Mouse (Mus musculus) thymus, adult 2 months (tissue): Measurements from ENCODE around the gene Rpl3. TPM values are rescaled to one million over a fixed set of nuclear protein-coding genes. Genes with fewer than 3 reads are reported as not detected.
A peak's percentile ranks its signal among the peaks of the same experiment; 100 is the strongest.

ENCODE experiments used
- DNase-seq: peaks from one replicate; pipeline ENCODE4 v3.0.0; 2021
- H3K27ac ChIP-seq: fragments of 200-500 bp; 2 replicates; pipeline ENCODE4 v1.5.1; 2012; ENCODE audit warnings: low read length, control low read depth; ENCODE audit not compliant: control insufficient read depth, insufficient read depth
- H3K27me3 ChIP-seq: fragments of 200-500 bp; 2 replicates; pipeline ENCODE4 v1.6.1; 2012; ENCODE audit warnings: mild to moderate bottlenecking, low read length, moderate library complexity, mixed read lengths; ENCODE audit not compliant: control insufficient read depth, insufficient read depth
- H3K36me3 ChIP-seq: fragments of 200-500 bp; 2 replicates; pipeline ENCODE4 v1.6.1; 2012; ENCODE audit warnings: mild to moderate bottlenecking, low read length, moderate library complexity; ENCODE audit not compliant: control insufficient read depth, insufficient read depth
- H3K4me1 ChIP-seq: fragments of 200-500 bp; replicated peaks from 2 replicates; pipeline ENCODE4 v1.6.1; 2012; ENCODE audit warnings: low read length; ENCODE audit not compliant: control insufficient read depth, insufficient read depth
- H3K4me3 ChIP-seq: fragments of 200-500 bp; 2 replicates; pipeline ENCODE4 v1.5.1; 2012; ENCODE audit warnings: mild to moderate bottlenecking, low read length, control low read depth, moderate library complexity; ENCODE audit not compliant: control insufficient read depth, insufficient read depth
- CTCF ChIP-seq: fragments of 200-500 bp; IDR thresholded peaks from 2 replicates; pipeline ENCODE4 v1.5.1; 2012; ENCODE audit warnings: mild to moderate bottlenecking, control low read depth, low read length, moderate library complexity, borderline replicate concordance; ENCODE audit not compliant: control insufficient read depth, poor library complexity, insufficient read depth; ENCODE audit errors: extremely low read depth
- POLR2A ChIP-seq: fragments of 200-500 bp; IDR thresholded peaks from 2 replicates; pipeline ENCODE4 v1.6.1; 2012; ENCODE audit warnings: mild to moderate bottlenecking, low read length, control low read depth, moderate library complexity; ENCODE audit not compliant: control insufficient read depth, poor library complexity, insufficient read depth; ENCODE audit errors: extremely low read depth
- WGBS: fragments of 180-500 bp; shearing (Covaris S2); methylation state at CpG from one replicate; pipeline ENCODE4 v1.1.7; 2018; 5-methylcytosine and 5-hydroxymethylcytosine counted together
- polyA plus RNA-seq: library from polyadenylated mRNA; depleted of rRNA; stranded (reverse); fragments of >200 nt; gene quantifications from 2 replicates; pipeline ENCODE4 v1.2.3, GENCODE M21; 2012

Rpl3 gene
- polyA plus RNA-seq, 1 experiment: 627 TPM

DNA sequence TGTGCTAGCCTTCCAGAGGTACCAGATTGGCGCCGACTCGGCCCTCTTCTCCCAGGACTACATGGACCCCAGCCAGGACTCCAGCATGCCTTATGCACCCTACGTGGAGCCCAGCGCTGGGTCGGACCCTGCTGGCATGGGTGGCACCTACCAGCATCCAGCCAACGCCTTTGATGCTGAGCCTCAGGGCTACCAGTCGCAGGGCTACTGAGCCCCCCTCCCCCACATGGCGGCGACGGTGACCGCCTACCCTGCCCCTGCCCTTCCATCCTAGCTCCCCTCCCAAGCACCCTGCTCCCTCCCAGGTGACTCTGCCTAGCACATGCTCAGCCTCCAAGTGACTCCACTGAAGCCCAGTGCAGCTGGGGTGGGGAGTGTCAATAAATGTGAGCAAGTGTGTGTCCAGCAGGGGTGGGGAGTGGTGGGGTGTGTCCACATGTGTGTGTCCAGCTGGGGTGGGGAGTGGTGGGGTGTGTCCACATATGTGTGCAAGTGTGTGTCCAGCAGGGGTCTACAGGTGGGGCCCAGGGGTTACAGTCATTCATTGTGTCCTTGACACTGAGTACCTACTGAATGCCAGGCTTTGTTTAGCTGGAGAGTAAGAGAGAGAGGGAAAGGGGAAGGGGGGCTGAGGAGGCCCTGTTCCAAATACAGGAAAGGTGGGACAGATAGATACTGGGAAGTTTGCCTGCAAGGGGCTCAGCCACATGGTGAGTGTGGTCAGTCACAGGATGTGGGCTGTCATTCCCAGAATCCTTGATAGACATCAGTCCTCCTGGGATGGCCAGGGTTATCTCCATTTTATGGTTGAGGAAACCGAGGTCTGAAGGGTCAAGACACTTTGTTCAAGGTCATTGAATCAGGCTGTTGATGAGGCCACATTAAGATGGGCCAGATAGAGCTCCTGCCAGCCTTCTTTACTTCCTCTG, 24.5 kb upstream of the Rpl3 start:
- no peaks in the 10 kb centered on the region for H3K36me3 ChIP-seq
- no peak overlapping the region for H3K4me3 ChIP-seq
- no peaks in the 10 kb centered on the region for H3K4me1 ChIP-seq
- no peak for DNase-seq
- WGBS: 91% methylated on average over 13 of the region's 13 CpGs
- H3K27ac ChIP-seq: no peak overlapping the region
- H3K27me3 ChIP-seq: no peaks in the 10 kb centered on the region
- TF ChIP-seq CTCF (no peak), POLR2A (0 out of 2 replicates have a peak, but pooled peaks have one; percentile 20)

- WGBS: 95% methylated on average over 5 of the region's 5 CpGs
- Histone ChIP-seq H3K36me3 (no peaks in the 10 kb centered on the region), H3K4me3 (no peak overlapping the region), H3K27ac (no peak overlapping the region), H3K27me3 (no peaks in the 10 kb centered on the region), H3K4me1 (no peaks in the 10 kb centered on the region)
- no peak for TF ChIP-seq POLR2A
- TF ChIP-seq CTCF: no peak
- DNase-seq: no peak
Observed at GRCm38 (mm10) chr15:80115256-80115655, 23.6 kb upstream of the Rpl3 start.

- WGBS: 98% methylated on average over 7 of the region's 7 CpGs
- no peak for DNase-seq
- H3K36me3 ChIP-seq: no peaks in the 10 kb centered on the region
- no peak overlapping the region for H3K27ac ChIP-seq
- H3K4me1 ChIP-seq: no peaks in the 10 kb centered on the region
- H3K27me3 ChIP-seq: no peaks in the 10 kb centered on the region
- TF ChIP-seq CTCF: no peak
- TF ChIP-seq POLR2A: no peak
- H3K4me3 ChIP-seq: no peak overlapping the region
Observed at GRCm38 (mm10) chr15:80114414-80114813, 22.7 kb upstream of the Rpl3 start.

DNA sequence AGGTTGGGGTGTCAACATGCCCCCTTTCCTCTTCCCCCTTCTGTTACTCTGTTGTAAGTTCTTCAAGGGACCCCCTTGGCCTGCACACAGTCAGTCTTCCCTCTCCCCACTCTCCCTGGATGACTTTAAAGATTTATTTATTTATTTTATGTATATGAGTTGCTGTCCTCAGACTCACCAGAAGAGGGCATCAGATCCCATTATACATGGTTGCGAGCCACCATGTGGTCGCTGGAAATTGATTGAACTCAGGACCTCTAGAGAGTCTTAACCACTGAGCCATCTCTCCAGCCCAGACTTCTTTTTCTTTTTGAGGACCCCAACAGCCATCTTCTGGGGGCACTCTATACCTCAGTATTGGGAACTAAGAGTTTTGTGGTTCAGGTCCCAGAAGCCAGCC, 20.8 kb upstream of the Rpl3 start:
- Histone ChIP-seq H3K4me3 (no peak overlapping the region), H3K27me3 (no peaks in the 10 kb centered on the region), H3K27ac (no peak overlapping the region), H3K36me3 (no peaks in the 10 kb centered on the region), H3K4me1 (no peaks in the 10 kb centered on the region)
- 65% methylated on average over 2 of the region's 2 CpGs for WGBS
- no peak for TF ChIP-seq CTCF
- DNase-seq: no peak

GRCm38 (mm10) chr15:80111436-80111835, 19.8 kb upstream of the Rpl3 start:
- no peaks in the 10 kb centered on the region for H3K36me3 ChIP-seq
- no peaks in the 10 kb centered on the region for H3K27me3 ChIP-seq
- H3K4me1 ChIP-seq: no peaks in the 10 kb centered on the region
- TF ChIP-seq POLR2A (no peak), CTCF (no peak)
- DNase-seq: no peak
- WGBS: 55% methylated on average over 12 of the region's 12 CpGs
- H3K4me3 ChIP-seq: no peak overlapping the region
- H3K27ac ChIP-seq: no peak overlapping the region

DNA sequence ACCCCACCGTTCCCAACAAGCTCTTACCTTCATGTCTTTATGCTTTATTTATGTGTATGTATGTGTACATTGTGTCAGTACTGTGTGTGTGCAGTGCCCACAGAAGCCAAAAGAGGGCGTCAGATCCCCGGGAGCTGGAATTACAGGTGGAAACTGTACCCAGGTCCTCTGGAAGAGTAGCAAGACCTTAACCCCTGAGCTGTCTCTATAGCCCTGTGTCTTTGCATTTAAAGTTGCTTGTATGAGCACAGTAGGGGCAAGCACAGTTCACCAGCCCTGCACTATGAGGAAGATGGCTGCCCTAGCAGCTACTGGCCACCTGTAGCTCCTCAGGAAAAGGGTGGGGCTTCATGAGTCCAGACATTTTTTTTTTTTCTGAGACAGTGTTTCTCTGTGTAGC, 15.9 kb upstream of the Rpl3 start:
- H3K36me3 ChIP-seq: no peaks in the 10 kb centered on the region
- no peaks in the 10 kb centered on the region for H3K27me3 ChIP-seq
- no peak for DNase-seq
- WGBS: 98% methylated on average over 3 of the region's 3 CpGs
- TF ChIP-seq POLR2A (no peak), CTCF (no peak)
- H3K4me1 ChIP-seq: peaks cover 7% of the 10 kb centered on the region
- H3K4me3 ChIP-seq: no peak overlapping the region
- no peak overlapping the region for H3K27ac ChIP-seq

DNA sequence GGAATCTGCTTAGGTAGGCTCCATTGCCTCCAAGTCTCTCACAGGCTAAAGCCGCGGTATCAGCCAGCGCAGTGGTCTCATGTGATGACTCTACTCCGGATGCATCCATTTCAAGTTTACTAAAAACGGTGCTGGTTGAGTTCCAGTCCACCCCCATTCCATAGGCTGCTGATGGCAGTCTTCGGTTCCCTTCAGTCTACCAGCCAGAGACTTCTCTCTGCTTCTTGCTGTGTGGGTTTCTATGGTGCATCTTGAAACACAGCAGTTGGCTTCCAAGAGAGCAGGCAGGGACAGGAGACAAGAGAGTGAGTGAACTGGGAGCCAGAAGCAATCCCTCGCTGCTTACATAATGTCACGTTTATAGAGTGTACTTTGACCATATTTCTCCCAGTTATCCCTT, 15.5 kb upstream of the Rpl3 start:
- no peak for DNase-seq
- no peak for TF ChIP-seq CTCF
- no peak for TF ChIP-seq POLR2A
- no peak overlapping the region for H3K4me3 ChIP-seq
- no peaks in the 10 kb centered on the region for H3K36me3 ChIP-seq
- peaks cover 7% of the 10 kb centered on the region for H3K4me1 ChIP-seq
- 97% methylated on average over 8 of the region's 8 CpGs for WGBS
- H3K27me3 ChIP-seq: no peaks in the 10 kb centered on the region
- no peak overlapping the region for H3K27ac ChIP-seq
